Comparison of ENCODE assay signal across 15 mouse cellular contexts in the genomic region with DNA sequence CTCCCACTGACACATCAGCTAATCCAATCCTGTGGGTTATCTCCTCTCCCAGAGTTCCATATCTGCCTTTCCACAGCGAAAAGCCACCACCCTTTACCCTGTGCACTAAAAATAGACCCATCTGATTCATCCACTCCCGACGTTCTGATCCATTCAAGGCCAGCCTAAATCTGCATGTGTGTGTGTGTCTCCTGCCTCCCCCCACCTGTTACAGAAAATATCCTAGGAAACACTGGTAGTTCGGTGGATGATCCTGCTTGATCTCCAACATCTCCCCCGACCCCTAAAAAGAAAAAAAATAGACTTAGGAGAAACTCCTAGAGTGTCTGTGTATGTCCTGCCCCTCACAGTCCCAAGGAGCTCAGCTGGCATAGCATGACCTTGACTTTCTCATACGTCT. TPM values are rescaled to one million over a fixed set of nuclear protein-coding genes. Genes with fewer than 3 reads are reported as not detected.
DNase-seq lines count a peak whose midpoint lies in the region; ATAC-seq and TF ChIP-seq lines count a peak whose summit lies in the region.
"Had no signal": no experiment of that assay in that cellular context is flagged by ENCODE, and none has a peak within 500 bp of the region (broad histone marks: within the 10 kb centered on the region; RNA-seq: fewer than 3 reads in every experiment).

No protein-coding gene starts in this region.

- no peak for TF ChIP-seq POLR2A in myocyte (IDR thresholded peaks at IDR 0.05; ENCODE audit: insufficient read length, low read depth)

- H3K9ac ChIP-seq in neural tube, embryonic 13.5 days: no peak overlapping the region
- H3K9ac ChIP-seq: liver, embryonic 12.5 days; midbrain, embryonic 13.5 days had no signal

- WGBS in neural tube, embryonic 13.5 days: 66% methylated on average over 6 of the region's 6 CpGs

- H3K4me1 ChIP-seq in neural tube, embryonic 13.5 days (replicated peaks): peaks cover 21% of the 10 kb centered on the region

- no peaks in the 10 kb centered on the region for H3K36me3 ChIP-seq in neural tube, embryonic 13.5 days
- no peaks in the 10 kb centered on the region for H3K36me3 ChIP-seq in myocyte (ENCODE audit: control insufficient read depth, insufficient read depth)
- H3K36me3 ChIP-seq: midbrain, embryonic 13.5 days had no signal

- DNase-seq in adrenal gland, adult (ENCODE audit: inconsistent age in 2 of 2, low spot score in 1 of 2): peak; percentile 74 to 90
- DNase-seq in adrenal gland, postnatal 4 days (ENCODE audit: low spot score in 2 of 2): no peak
- DNase-seq in neural tube, embryonic 10.5 days (ENCODE audit: extremely low spot score, low spot score): no peak
- peak; percentile 37 to 51 for DNase-seq in adrenal gland, postnatal 36 days
- no peak for DNase-seq in kidney, adult 18-20 months
- DNase-seq: lung, postnatal 14 days; right cerebral cortex, postnatal 4 days; thymus, postnatal 4 days had no signal

- no peaks in the 10 kb centered on the region for H3K9me3 ChIP-seq in neural tube, embryonic 13.5 days
- H3K9me3 ChIP-seq: liver, embryonic 12.5 days; midbrain, embryonic 13.5 days had no signal

- H3K4me3 ChIP-seq in neural tube, embryonic 13.5 days: no peak overlapping the region
- H3K4me3 ChIP-seq in myocyte: no peak overlapping the region
- H3K4me3 ChIP-seq: erythroblast, embryonic 14.5 days; liver, embryonic 12.5 days had no signal

- no peak overlapping the region for H3K4me2 ChIP-seq in neural tube, embryonic 13.5 days
- peak overlapping the region; percentile 81 for H3K4me2 ChIP-seq in myocyte (ENCODE audit: low read depth)
- H3K4me2 ChIP-seq: liver, embryonic 12.5 days had no signal

- peak overlapping the region; percentile 100; the same call in 1 of the 2 replicates for H3K27ac ChIP-seq in neural tube, embryonic 13.5 days (replicated peaks)
- H3K27ac ChIP-seq: kidney, postnatal 0 days; liver, embryonic 12.5 days had no signal

- peaks cover 19% of the 10 kb centered on the region for H3K79me2 ChIP-seq in myocyte (ENCODE audit: control insufficient read depth, insufficient read depth)

- H3ac ChIP-seq in myocyte (ENCODE audit: control insufficient read depth, insufficient read length): no peak overlapping the region

- ATAC-seq in neural tube, embryonic 13.5 days (ENCODE audit: low read depth): no peak
- ATAC-seq in activated CD4-positive, CD25-positive, alpha-beta regulatory T cell, adult 4 months: no peak
- ATAC-seq: liver, embryonic 12.5 days; midbrain, embryonic 13.5 days had no signal

- no peaks in the 10 kb centered on the region for H3K27me3 ChIP-seq in neural tube, embryonic 13.5 days
- H3K27me3 ChIP-seq in myocyte (ENCODE audit: control insufficient read depth, insufficient read depth, insufficient read length): no peaks in the 10 kb centered on the region

TF ChIP-seq in myocyte, 11 proteins besides CTCF, POLR2A, EP300 and RAD21:
- TF ChIP-seq SRF (IDR thresholded peaks at IDR 0.05; ENCODE audit: control insufficient read depth, insufficient read length, low read depth) (no peak), CEBPB (IDR thresholded peaks at IDR 0.05; ENCODE audit: insufficient read depth, poor library complexity, severe bottlenecking) (no peak), MYOG (IDR thresholded peaks at IDR 0.05; ENCODE audit: control insufficient read depth in 1 of 3, insufficient read depth in 1 of 3, insufficient read length in 2 of 3, low read depth in 2 of 3) (no peak), TCF3 (IDR thresholded peaks at IDR 0.05; ENCODE audit: insufficient read length, low read depth) (no peak), MYOD1 (IDR thresholded peaks at IDR 0.05; ENCODE audit: control insufficient read depth in 1 of 3, insufficient read length in 2 of 3, low read depth in 2 of 3) (peak in 1 of 3 experiments; percentile 17), USF1 (IDR thresholded peaks at IDR 0.05; ENCODE audit: low read depth) (no peak)

RNA-seq across cellular contexts. Expression of a gene that starts 2.2 kb away (rescaled TPM):
- 100 to 1,000 TPM; 101 to 112 TPM for total RNA-seq in adrenal gland, postnatal 4 days (2021)
- 76.1 and 85.3 TPM in 2 replicates for polyA plus RNA-seq in neural tube, embryonic 13.5 days (2015; fragmentation: Nextera tagmentation; extraction: Ambion mirVana)
- total RNA-seq in adrenal gland, postnatal 36 days (2021): 10 to 100 TPM; 80.5 to 84.8 TPM
- polyA plus RNA-seq in myocyte (2012; fragmentation: generic; extraction: Trizol): 41.8 TPM
- 100 to 1,000 TPM; 113 to 115 TPM for polyA plus RNA-seq in activated CD4-positive, CD25-positive, alpha-beta regulatory T cell, adult 4 months (2017; shearing (Covaris generic))

RNA-seq across cellular contexts. Expression of a gene that starts 28.1 kb away (rescaled TPM):
- 1 to 10 TPM in 1 of 2 experiments, under 1 TPM in 1; 0.73 to 1.3 TPM for total RNA-seq in adrenal gland, postnatal 4 days (2021)
- 1.5 TPM in 1 of 2 replicates, not detected in the other for polyA plus RNA-seq in neural tube, embryonic 13.5 days (2015; fragmentation: Nextera tagmentation; extraction: Ambion mirVana)
- total RNA-seq in adrenal gland, postnatal 36 days (2021): under 1 TPM in 1 of 2 experiments, not detected in 1; 0.73 TPM
- polyA plus RNA-seq in myocyte (2012; fragmentation: generic; extraction: Trizol): not detected
- 1 to 10 TPM in 1 of 2 experiments, not detected in 1; 1.6 TPM for polyA plus RNA-seq in activated CD4-positive, CD25-positive, alpha-beta regulatory T cell, adult 4 months (2017; shearing (Covaris generic))
- polyA plus RNA-seq: erythroblast, embryonic 14.5 days; kidney, postnatal 0 days had no signal

RNA-seq across cellular contexts. Expression of a gene that starts 45.8 kb away (rescaled TPM):
- 10 to 100 TPM; 59.0 to 60.1 TPM for total RNA-seq in adrenal gland, postnatal 4 days (2021)
- polyA plus RNA-seq in neural tube, embryonic 13.5 days (2015; fragmentation: Nextera tagmentation; extraction: Ambion mirVana): 26.6 and 28.1 TPM in 2 replicates
- 10 to 100 TPM; 44.5 to 59.5 TPM for total RNA-seq in adrenal gland, postnatal 36 days (2021)
- polyA plus RNA-seq in myocyte (2012; fragmentation: generic; extraction: Trizol): 9.6 TPM
- polyA plus RNA-seq in activated CD4-positive, CD25-positive, alpha-beta regulatory T cell, adult 4 months (2017; shearing (Covaris generic)): 10 to 100 TPM; 40.0 to 44.5 TPM

Comparison
In these comparisons a context has a peak if more than half of its experiments do, and no peak if none do; other contexts are left out.
1. DNase-seq: peak in adrenal gland, adult (2 of 2) and adrenal gland, postnatal 36 days (2 of 2); none in adrenal gland, postnatal 4 days (0 of 2), neural tube, embryonic 10.5 days (single experiment) and kidney, adult 18-20 months (single experiment).